Mouse (Mus musculus) erythroblast, embryonic 14.5 days (primary cell): ENCODE measurements around the gene Otulin. TPM values are rescaled to one million over a fixed set of nuclear protein-coding genes. Genes with fewer than 3 reads are reported as not detected.

Experiments
- H3K27me3 ChIP-seq: 2 replicates; pipeline ENCODE4 v1.6.1; 2012; ENCODE audit warnings: inconsistent platforms; ENCODE audit not compliant: control insufficient read depth
- H3K36me3 ChIP-seq: 2 replicates; pipeline ENCODE4 v1.6.1; 2012; ENCODE audit warnings: mild to moderate bottlenecking, inconsistent platforms; ENCODE audit not compliant: control insufficient read depth
- H3K4me1 ChIP-seq: 2 replicates; pipeline ENCODE4 v1.6.1; 2012; ENCODE audit warnings: inconsistent platforms; ENCODE audit not compliant: control insufficient read depth
- H3K4me3 ChIP-seq: replicated peaks from 2 replicates; pipeline ENCODE3; 2012; ENCODE audit warnings: moderate library complexity, mild to moderate bottlenecking, inconsistent platforms
- H3K9me3 ChIP-seq: 2 replicates; pipeline ENCODE4 v1.6.1; 2012; ENCODE audit warnings: low read length, inconsistent platforms, mixed read lengths; ENCODE audit not compliant: control insufficient read depth
- GATA1 ChIP-seq: IDR thresholded peaks from 2 replicates; pipeline ENCODE4 v1.6.1; 2012; ENCODE audit warnings: low read length, inconsistent platforms, mixed read lengths
- TAL1 ChIP-seq: IDR thresholded peaks from 3 replicates; pipeline ENCODE4 v1.6.1; 2012; ENCODE audit warnings: low read length, inconsistent platforms, mixed read lengths
- polyA plus RNA-seq: library from polyadenylated mRNA; stranded (reverse); fragments of >175 nt; gene quantifications from 2 replicates; pipeline ENCODE4 v1.2.3, GENCODE M21; 2012

Gene Otulin
- polyA plus RNA-seq, 1 experiment, result 1.0 TPM

- no peaks in the 10 kb centered on the region for H3K9me3 ChIP-seq
- H3K27me3 ChIP-seq, result no peaks in the 10 kb centered on the region
- TF ChIP-seq GATA1 (no peak), TAL1 (no peak)
- H3K4me3 ChIP-seq, result no peak overlapping the region
- peaks cover 66% of the 10 kb centered on the region for H3K36me3 ChIP-seq
- peaks cover 87% of the 10 kb centered on the region for H3K4me1 ChIP-seq
Measured at GRCm38 (mm10) chr15:27502338-27502737, 128.2 kb downstream of the Otulin start.

GRCm38 (mm10) chr15:27500390-27500789 lies 130.1 kb downstream of the Otulin start:
- no peak overlapping the region for H3K4me3 ChIP-seq
- no peaks in the 10 kb centered on the region for H3K27me3 ChIP-seq
- H3K36me3 ChIP-seq, result peaks cover 75% of the 10 kb centered on the region
- no peak for TF ChIP-seq GATA1
- TF ChIP-seq TAL1, result no peak
- no peaks in the 10 kb centered on the region for H3K9me3 ChIP-seq
- peaks cover 88% of the 10 kb centered on the region for H3K4me1 ChIP-seq

GRCm38 (mm10) chr15:27498078-27498477 lies 132.4 kb downstream of the Otulin start:
- Histone ChIP-seq H3K4me3 (peak overlapping the region; percentile 8), H3K27me3 (no peaks in the 10 kb centered on the region; the same call in 1 of the 2 replicates), H3K9me3 (no peaks in the 10 kb centered on the region), H3K4me1 (peaks cover 92% of the 10 kb centered on the region), H3K36me3 (peaks cover 75% of the 10 kb centered on the region)
- TF ChIP-seq GATA1 (no peak), TAL1 (no peak)

- 0 out of 2 replicates have a peak, but pooled peaks have one; percentile 4 for TF ChIP-seq GATA1
- peak; percentile 45; the same call in 1 of the 3 replicates for TF ChIP-seq TAL1
- Histone ChIP-seq H3K27me3 (no peaks in the 10 kb centered on the region; the same call in 1 of the 2 replicates), H3K4me3 (peak overlapping the region; percentile 59), H3K4me1 (peaks cover 94% of the 10 kb centered on the region), H3K9me3 (no peaks in the 10 kb centered on the region), H3K36me3 (peaks cover 76% of the 10 kb centered on the region)
Measured at GRCm38 (mm10) chr15:27497300-27497997, 133.0 kb downstream of the Otulin start.

GRCm38 (mm10) chr15:27496596-27497299 lies 133.7 kb downstream of the Otulin start:
- TF ChIP-seq GATA1, result peak; percentile 95
- TF ChIP-seq TAL1, result peak; percentile 99
- no peaks in the 10 kb centered on the region for H3K9me3 ChIP-seq
- H3K27me3 ChIP-seq, result no peaks in the 10 kb centered on the region; the same call in 1 of the 2 replicates
- H3K4me1 ChIP-seq, result peaks cover 97% of the 10 kb centered on the region
- H3K4me3 ChIP-seq, result peak overlapping the region; percentile 59
- H3K36me3 ChIP-seq, result peaks cover 76% of the 10 kb centered on the region

GRCm38 (mm10) chr15:27495981-27496401 lies 134.5 kb downstream of the Otulin start:
- TF ChIP-seq GATA1, result no peak
- no peak for TF ChIP-seq TAL1
- no peaks in the 10 kb centered on the region for H3K9me3 ChIP-seq
- H3K36me3 ChIP-seq, result peaks cover 78% of the 10 kb centered on the region
- H3K4me1 ChIP-seq, result peaks cover 98% of the 10 kb centered on the region
- H3K4me3 ChIP-seq, result no peak overlapping the region
- no peaks in the 10 kb centered on the region; the same call in 1 of the 2 replicates for H3K27me3 ChIP-seq

- peaks cover 86% of the 10 kb centered on the region for H3K36me3 ChIP-seq
- peaks cover 98% of the 10 kb centered on the region for H3K4me1 ChIP-seq
- TF ChIP-seq TAL1 (no peak), GATA1 (no peak)
- peaks cover 1% of the 10 kb centered on the region for H3K27me3 ChIP-seq
- no peak overlapping the region for H3K4me3 ChIP-seq
- no peaks in the 10 kb centered on the region for H3K9me3 ChIP-seq
Measured at GRCm38 (mm10) chr15:27493516-27493915, 137.0 kb downstream of the Otulin start.

- no peak for TF ChIP-seq TAL1
- no peak for TF ChIP-seq GATA1
- H3K4me3 ChIP-seq, result no peak overlapping the region
- peaks cover 86% of the 10 kb centered on the region for H3K36me3 ChIP-seq
- H3K27me3 ChIP-seq, result peaks cover 2% of the 10 kb centered on the region
- H3K4me1 ChIP-seq, result peaks cover 98% of the 10 kb centered on the region
- H3K9me3 ChIP-seq, result no peaks in the 10 kb centered on the region
Measured at GRCm38 (mm10) chr15:27492734-27493133, 137.8 kb downstream of the Otulin start.

Other genes starting within 250 kb of the Otulin start
- 3.0 and 3.7 TPM in 2 replicates for gene Ank, start 164.0 kb downstream of the Otulin start, polyA plus RNA-seq
- gene Otulinl, start 50.9 kb upstream of the Otulin start, polyA plus RNA-seq, result 0.01 and 0.07 TPM in 2 replicates